Mouse (Mus musculus) cerebellum, postnatal 10 days (tissue): ENCODE data around the gene Hist1h1c.
"Not testable (repeated sequence)": the region's sequence is repeated elsewhere in the genome, so short reads cannot be mapped to it uniquely, and the experiment has no call there.

Experiments used
- DNase-seq, 2 experiments: peaks; one replicate each; pipeline ENCODE4 v3.0.0; 2021; ENCODE audit warnings: mixed read lengths in 2 of 2

The Hist1h1c gene

GRCm38 (mm10) chr13:23761871-23762821 lies 23.5 kb downstream of the Hist1h1c start, which contains the start of gene Hist1h3a:
Hist1h3a (minus strand) TSS chr13:23762386.
- DNase-seq, result peak; percentile 70 to 75

- DNase-seq, result no peak
Observed at GRCm38 (mm10) chr13:23763242-23763585, 24.6 kb downstream of the Hist1h1c start.

GRCm38 (mm10) chr13:23763586-23764323 lies 25.1 kb downstream of the Hist1h1c start, which contains the start of gene Hist1h1a:
Hist1h1a (plus strand) TSS chr13:23763666.
- DNase-seq, result peak; percentile 90 to 91

GRCm38 (mm10) chr13:23764324-23765171 lies 25.9 kb downstream of the Hist1h1c start:
- no peak for DNase-seq

- no peak for DNase-seq
Observed at GRCm38 (mm10) chr13:23765172-23765513, 26.5 kb downstream of the Hist1h1c start.

- no peak for DNase-seq
Observed at GRCm38 (mm10) chr13:23766772-23767171, 28.2 kb downstream of the Hist1h1c start.

GRCm38 (mm10) chr13:23768834-23769397 lies 30.3 kb downstream of the Hist1h1c start:
- no peak for DNase-seq

GRCm38 (mm10) chr13:23769613-23770012 lies 31.0 kb downstream of the Hist1h1c start, which contains the start of gene Trim38:
Trim38 (plus strand) TSS chr13:23769913.
- DNase-seq, result not testable (repeated sequence)

- peak; percentile 36 to 54 for DNase-seq
Observed at GRCm38 (mm10) chr13:23772561-23773313, 34.1 kb downstream of the Hist1h1c start.

- no peak for DNase-seq
Observed at GRCm38 (mm10) chr13:23778339-23778738, 39.7 kb downstream of the Hist1h1c start.

- DNase-seq, result no peak
Observed at GRCm38 (mm10) chr13:23779025-23779424, 40.4 kb downstream of the Hist1h1c start.
